Mouse (Mus musculus) midbrain, embryonic 11.5 days (tissue): ENCODE measurements around the gene Erich2. TPM values are rescaled to one million over a fixed set of nuclear protein-coding genes. Genes with fewer than 3 reads are reported as not detected.
"Not testable (repeated sequence)": the region's sequence is repeated elsewhere in the genome, so short reads cannot be mapped to it uniquely, and the experiment has no call there.

Experiments used
- ATAC-seq: fragments of 200-750 bp; cut with Nextera tagmentation; 2 replicates; pipeline ENCODE4 v1.8.0; 2017; ENCODE audit warnings: moderate TSS enrichment, moderate library complexity; ENCODE audit not compliant: low FRiP score
- DNase-seq: peaks from one replicate; pipeline ENCODE4 v3.0.0; 2015; ENCODE audit warnings: low spot score; ENCODE audit errors: missing footprints
- H3K27ac ChIP-seq: fragments of 300-500 bp; sonication (generic); 2 replicates; pipeline ENCODE4 v1.5.1; 2014; ENCODE audit warnings: low read depth, low read length
- H3K27me3 ChIP-seq: fragments of 300-500 bp; sonication (generic); 2 replicates; pipeline ENCODE4 v1.6.1; 2014; ENCODE audit warnings: mild to moderate bottlenecking, low read length, moderate library complexity, mixed read lengths; ENCODE audit not compliant: control insufficient read depth, insufficient read depth
- H3K36me3 ChIP-seq: fragments of 300-500 bp; sonication (generic); 2 replicates; pipeline ENCODE4 v1.6.1; 2014; ENCODE audit warnings: mild to moderate bottlenecking, low read length, moderate library complexity, mixed read lengths; ENCODE audit not compliant: control insufficient read depth, insufficient read depth
- H3K4me1 ChIP-seq: fragments of 300-500 bp; sonication (generic); 2 replicates; pipeline ENCODE4 v1.6.1; 2014; ENCODE audit warnings: low read length; ENCODE audit not compliant: control insufficient read depth, insufficient read depth
- H3K4me2 ChIP-seq: fragments of 300-500 bp; sonication (generic); 2 replicates; pipeline ENCODE4 v1.6.1; 2014; ENCODE audit warnings: mild to moderate bottlenecking, moderate library complexity
- H3K4me3 ChIP-seq: fragments of 300-500 bp; sonication (generic); 2 replicates; pipeline ENCODE4 v1.5.1; 2014; ENCODE audit warnings: low read depth, low read length
- H3K9ac ChIP-seq: fragments of 300-500 bp; sonication (generic); 2 replicates; pipeline ENCODE4 v1.6.1; 2014; ENCODE audit warnings: low read length
- H3K9me3 ChIP-seq: fragments of 300-500 bp; sonication (generic); 2 replicates; pipeline ENCODE4 v1.6.1; 2016; ENCODE audit warnings: low read length; ENCODE audit not compliant: control insufficient read depth
- WGBS: fragments of 180-500 bp; shearing (Covaris S2); extraction: QIAGEN DNeasy Blood & Tissue Kit; methylation state at CpG from one replicate; pipeline ENCODE4 v1.1.7; 2014; 5-methylcytosine and 5-hydroxymethylcytosine counted together
- polyA plus RNA-seq: library from polyadenylated mRNA; unstranded; fragments of >200 nt; fragmentation: Nextera tagmentation; extraction: Ambion mirVana; gene quantifications from 2 replicates; pipeline ENCODE4 v1.2.1, GENCODE M21; 2014

The Erich2 gene
- polyA plus RNA-seq, 1 experiment from 2014 or later: 3.0 TPM

DNA sequence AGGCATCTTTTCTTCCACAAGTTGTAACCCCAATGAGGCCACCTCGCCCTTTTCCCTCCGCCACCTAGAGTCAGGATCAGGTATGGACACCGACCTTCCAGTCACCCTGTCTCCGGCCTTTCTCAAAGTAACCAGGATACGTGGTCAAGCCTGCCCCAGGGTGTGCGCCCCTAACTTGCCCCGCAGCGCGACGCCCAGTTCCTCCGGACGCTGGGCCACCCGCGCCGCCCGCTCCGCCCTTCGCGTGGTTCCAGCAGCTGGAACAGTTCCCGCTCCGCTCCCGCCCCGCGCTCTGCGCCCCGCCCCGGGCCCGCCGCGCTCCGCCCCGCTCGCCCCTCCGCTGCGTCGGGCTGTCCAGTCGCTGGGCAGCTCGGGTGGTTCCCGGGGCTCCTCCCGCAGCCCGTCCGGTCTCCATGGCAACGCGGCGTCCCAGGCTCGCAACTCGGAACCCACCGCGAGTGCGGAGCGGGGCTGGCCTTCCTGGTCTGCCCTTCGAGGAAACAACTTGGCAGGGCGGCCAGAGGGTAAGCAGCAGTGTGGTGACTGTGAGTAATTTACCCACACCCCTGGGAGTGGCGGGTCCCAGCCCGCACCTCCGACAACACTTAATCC lies 508 bp downstream of the Erich2 start:
- Histone ChIP-seq H3K27ac (peak overlapping the region; percentile 26; the same call in 1 of the 2 replicates), H3K27me3 (no peaks in the 10 kb centered on the region), H3K4me2 (peak overlapping the region; percentile 71), H3K4me1 (peaks cover 18% of the 10 kb centered on the region), H3K36me3 (no peaks in the 10 kb centered on the region), H3K4me3 (peak overlapping the region; percentile 43), H3K9me3 (no peaks in the 10 kb centered on the region), H3K9ac (peak overlapping the region; percentile 57)
- peak; percentile 96 for ATAC-seq
- peak; percentile 98 for DNase-seq
- under 1% methylated on average over 54 of the region's 56 CpGs for WGBS

DNA sequence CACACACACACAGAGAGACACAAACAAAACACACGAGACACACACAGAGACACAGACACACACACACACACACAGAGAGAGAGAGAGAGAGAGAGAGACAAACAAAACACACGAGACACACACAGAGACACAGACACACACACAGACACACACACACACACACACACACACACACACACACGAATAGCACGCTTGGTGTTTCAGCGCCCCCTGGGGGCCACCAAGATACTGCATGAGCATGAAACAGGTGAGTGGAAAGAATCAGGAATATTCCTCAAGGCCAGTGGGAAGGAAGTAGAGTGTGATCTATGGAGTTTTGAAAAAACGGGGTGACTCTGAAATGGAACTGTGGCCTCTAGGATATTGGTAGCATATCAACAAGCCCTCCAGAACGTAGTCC lies 29.7 kb downstream of the Erich2 start:
- not testable (repeated sequence) for H3K36me3 ChIP-seq, H3K4me2 ChIP-seq, H3K9ac ChIP-seq, H3K4me1 ChIP-seq, H3K27me3 ChIP-seq, H3K9me3 ChIP-seq, H3K4me3 ChIP-seq, ATAC-seq, H3K27ac ChIP-seq
- peak; percentile 89 for DNase-seq
- WGBS: 51% methylated on average over 7 of the region's 7 CpGs

DNA sequence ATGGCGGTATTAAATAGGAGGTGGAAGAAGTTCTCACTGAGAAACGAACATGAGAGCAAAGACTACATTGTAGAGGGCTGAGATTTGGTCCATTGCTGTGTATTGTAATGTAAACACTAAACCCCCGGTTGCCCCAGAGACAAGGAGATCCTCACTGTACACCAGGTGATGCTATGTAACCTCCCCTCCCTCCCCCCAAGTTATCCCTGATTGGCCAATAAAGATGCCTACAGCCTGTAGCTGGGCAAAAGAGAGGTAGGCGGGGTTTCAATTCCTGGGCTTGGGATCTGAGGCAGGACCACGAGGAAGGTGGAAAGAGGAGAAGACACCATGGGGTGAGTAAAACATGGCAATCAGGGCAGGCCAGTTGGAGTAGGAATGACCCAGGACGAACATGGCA lies 42.1 kb downstream of the Erich2 start:
- H3K9me3 ChIP-seq: no peaks in the 10 kb centered on the region
- H3K9ac ChIP-seq: no peak overlapping the region
- H3K4me2 ChIP-seq: no peak overlapping the region
- DNase-seq: no peak
- H3K27me3 ChIP-seq: no peaks in the 10 kb centered on the region
- no peak overlapping the region for H3K4me3 ChIP-seq
- no peaks in the 10 kb centered on the region for H3K4me1 ChIP-seq
- no peak overlapping the region for H3K27ac ChIP-seq
- H3K36me3 ChIP-seq: no peaks in the 10 kb centered on the region
- WGBS: 70% methylated on average over 6 of the region's 6 CpGs
- ATAC-seq: no peak

DNA sequence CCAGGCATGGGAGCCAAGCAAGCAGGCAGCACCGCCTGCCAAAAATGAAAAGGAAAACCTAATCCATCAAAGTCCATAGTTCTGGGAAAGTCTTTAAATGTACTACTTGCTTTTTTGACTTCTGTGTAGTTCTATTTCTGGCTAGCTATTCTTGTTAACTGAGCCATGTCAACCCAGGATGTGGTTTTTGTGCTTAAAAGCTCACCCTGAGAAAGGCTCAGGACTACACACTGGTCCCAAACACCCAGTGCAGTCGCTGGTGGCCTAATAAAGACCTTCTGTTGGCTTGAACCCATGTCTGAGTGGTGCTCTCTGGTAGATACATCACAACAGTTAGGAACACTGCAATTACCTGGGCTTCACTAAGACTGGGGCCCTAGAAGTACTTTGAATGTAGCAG lies 42.8 kb downstream of the Erich2 start:
- H3K4me3 ChIP-seq: no peak overlapping the region

DNA sequence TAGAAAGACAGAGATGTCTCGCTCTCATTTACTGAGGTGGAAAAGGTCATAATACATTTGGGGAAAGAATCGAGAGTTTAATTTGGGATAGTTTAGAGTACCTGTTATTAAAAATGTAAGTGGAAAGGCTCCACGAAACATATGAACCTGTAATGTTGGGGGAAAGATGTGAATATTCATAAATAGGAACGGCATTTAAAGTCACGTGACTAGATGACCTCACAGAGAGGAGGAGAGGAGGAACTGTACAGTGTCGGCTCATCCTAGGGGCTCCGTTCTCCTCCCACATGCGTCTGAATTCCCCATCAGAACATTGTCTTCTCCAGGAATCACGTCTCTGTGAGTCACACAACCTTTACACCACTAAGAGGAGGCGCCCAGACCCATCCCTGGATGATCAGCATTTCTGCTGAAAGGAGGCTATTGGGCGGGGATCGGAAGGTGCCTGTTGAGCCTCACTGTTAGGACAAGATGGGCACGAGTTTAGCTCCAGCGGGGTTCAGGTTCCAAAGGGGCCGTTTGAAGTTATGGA lies 43.5 kb downstream of the Erich2 start:
- Histone ChIP-seq H3K9ac (no peak overlapping the region), H3K9me3 (no peaks in the 10 kb centered on the region), H3K4me3 (no peak overlapping the region), H3K27me3 (no peaks in the 10 kb centered on the region), H3K27ac (no peak overlapping the region), H3K4me2 (no peak overlapping the region), H3K36me3 (no peaks in the 10 kb centered on the region), H3K4me1 (no peaks in the 10 kb centered on the region)
- 79% methylated on average over 15 of the region's 15 CpGs for WGBS
- DNase-seq (no peak), ATAC-seq (no peak)

More for the DNA sequence above, 42.8 kb downstream of the Erich2 start:
- no peaks in the 10 kb centered on the region for H3K27me3 ChIP-seq
- no peaks in the 10 kb centered on the region for H3K9me3 ChIP-seq
- no peak overlapping the region for H3K9ac ChIP-seq
- H3K4me1 ChIP-seq: no peaks in the 10 kb centered on the region
- H3K27ac ChIP-seq: no peak overlapping the region
- DNase-seq (no peak), ATAC-seq (no peak)
- WGBS: 83% methylated on average over 2 of the region's 2 CpGs
- H3K4me2 ChIP-seq: no peak overlapping the region
- H3K36me3 ChIP-seq: no peaks in the 10 kb centered on the region

DNA sequence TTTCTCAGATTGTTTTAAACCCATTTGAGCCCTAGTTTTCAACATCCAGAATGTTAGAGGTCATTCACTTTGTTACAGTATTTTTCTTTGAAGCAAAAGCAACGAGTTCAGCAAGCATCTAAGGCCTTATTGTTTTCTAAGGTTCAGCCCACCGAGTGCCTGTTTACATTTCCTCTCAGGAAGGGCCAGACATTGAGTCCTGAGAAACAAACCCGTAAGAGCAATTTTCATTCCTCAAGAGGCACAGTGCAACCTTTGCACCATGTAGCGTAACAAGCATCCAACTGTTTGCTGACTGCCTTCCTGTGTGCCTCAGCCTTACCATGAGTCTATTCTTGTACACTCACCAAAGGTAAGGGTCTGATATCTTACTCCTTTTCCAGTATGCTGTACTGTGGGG lies 44.2 kb downstream of the Erich2 start, which contains the start of gene Gad1:
Gad1 (plus strand) TSS at position 301 of the 400 bp plus-strand sequence.
- 59% methylated on average over 4 of the region's 4 CpGs for WGBS
- no peak within 1 kb of the TSS for H3K9ac ChIP-seq
- no peak for ATAC-seq

DNA sequence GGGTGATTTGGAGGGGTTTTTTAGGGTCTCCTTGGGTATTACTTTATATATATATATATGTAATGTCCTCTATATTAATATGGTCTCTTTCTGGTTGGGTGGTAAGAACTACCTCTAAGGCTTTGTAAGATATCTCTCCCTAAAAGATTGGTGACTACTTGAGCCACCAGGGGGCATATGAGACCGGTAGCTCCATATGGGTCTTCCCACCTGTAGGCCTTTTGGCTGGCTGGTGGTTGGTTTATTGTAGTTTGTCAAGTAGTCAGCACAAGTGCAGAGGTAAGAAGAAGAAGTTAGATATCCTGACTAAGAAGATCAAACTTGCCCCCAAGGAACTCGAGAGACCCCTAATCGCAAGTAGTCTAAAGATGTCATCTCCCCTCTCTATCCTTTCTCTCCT lies 45.2 kb downstream of the Erich2 start:
- WGBS: 85% methylated on average over 3 of the region's 3 CpGs
- no peak for ATAC-seq

More for the DNA sequence above, 44.2 kb downstream of the Erich2 start, which contains the start of gene Gad1:
- no peak within 1 kb of the TSS for H3K4me3 ChIP-seq
- H3K4me2 ChIP-seq: no peak within 1 kb of the TSS
- H3K4me1 ChIP-seq: no peaks in the 10 kb centered on the region
- H3K27me3 ChIP-seq: no peaks in the 10 kb centered on the region
- no peak for DNase-seq
- no peaks in the 10 kb centered on the region for H3K9me3 ChIP-seq
- H3K27ac ChIP-seq: no peak within 1 kb of the TSS
- no peaks in the 10 kb centered on the region for H3K36me3 ChIP-seq

DNA sequence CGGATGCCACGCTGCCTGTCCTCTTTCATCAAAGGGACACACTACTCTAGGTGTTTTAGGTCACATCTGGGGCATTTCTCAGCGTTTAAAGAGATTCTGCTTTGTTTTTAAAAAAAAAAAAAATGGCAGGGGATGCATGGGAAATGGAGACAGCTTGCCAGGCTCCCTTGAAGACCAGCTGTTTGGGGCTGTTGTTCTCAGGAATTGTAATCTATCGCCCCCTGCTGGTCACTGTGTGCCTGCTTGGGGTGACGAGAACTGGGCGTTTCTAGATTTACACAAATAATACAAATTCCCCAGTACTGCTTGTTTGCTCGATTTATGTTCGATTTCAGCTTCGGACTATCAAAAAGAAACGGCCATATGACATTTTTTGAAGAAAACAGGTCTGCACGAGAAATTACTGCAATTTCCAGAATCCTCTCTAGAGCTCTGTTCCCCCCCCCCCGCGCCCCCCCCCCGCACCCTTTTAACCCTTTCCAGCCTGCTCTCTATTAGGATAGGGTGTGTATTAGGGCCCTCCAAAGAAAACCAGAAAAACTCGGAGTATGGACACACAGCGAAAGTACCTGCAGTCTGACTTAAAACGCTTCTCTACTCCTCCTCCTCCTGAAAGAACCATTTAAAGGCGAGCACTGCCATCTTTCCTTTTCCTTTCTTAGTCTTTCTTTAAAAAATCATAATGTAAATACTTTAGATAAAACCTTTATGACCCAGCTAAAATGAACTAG lies 49.7 kb downstream of the Erich2 start:
- H3K4me1 ChIP-seq: peaks cover 18% of the 10 kb centered on the region
- H3K9ac ChIP-seq: no peak overlapping the region
- peak; percentile 66; the same call in 1 of the 2 replicates for ATAC-seq
- no peaks in the 10 kb centered on the region for H3K9me3 ChIP-seq
- H3K4me2 ChIP-seq: no peak overlapping the region
- 7% methylated on average over 17 of the region's 18 CpGs for WGBS
- no peak overlapping the region for H3K27ac ChIP-seq
- DNase-seq: peak; percentile 96
- H3K4me3 ChIP-seq: no peak overlapping the region
- H3K27me3 ChIP-seq: peaks cover 47% of the 10 kb centered on the region
- no peaks in the 10 kb centered on the region for H3K36me3 ChIP-seq

More for the DNA sequence above, 45.2 kb downstream of the Erich2 start:
- no peaks in the 10 kb centered on the region for H3K4me1 ChIP-seq
- H3K9me3 ChIP-seq: no peaks in the 10 kb centered on the region
- DNase-seq: no peak
- H3K4me3 ChIP-seq: no peak overlapping the region
- H3K36me3 ChIP-seq: no peaks in the 10 kb centered on the region
- H3K9ac ChIP-seq: no peak overlapping the region
- no peak overlapping the region for H3K4me2 ChIP-seq
- no peak overlapping the region for H3K27ac ChIP-seq
- H3K27me3 ChIP-seq: peaks cover 4% of the 10 kb centered on the region

DNA sequence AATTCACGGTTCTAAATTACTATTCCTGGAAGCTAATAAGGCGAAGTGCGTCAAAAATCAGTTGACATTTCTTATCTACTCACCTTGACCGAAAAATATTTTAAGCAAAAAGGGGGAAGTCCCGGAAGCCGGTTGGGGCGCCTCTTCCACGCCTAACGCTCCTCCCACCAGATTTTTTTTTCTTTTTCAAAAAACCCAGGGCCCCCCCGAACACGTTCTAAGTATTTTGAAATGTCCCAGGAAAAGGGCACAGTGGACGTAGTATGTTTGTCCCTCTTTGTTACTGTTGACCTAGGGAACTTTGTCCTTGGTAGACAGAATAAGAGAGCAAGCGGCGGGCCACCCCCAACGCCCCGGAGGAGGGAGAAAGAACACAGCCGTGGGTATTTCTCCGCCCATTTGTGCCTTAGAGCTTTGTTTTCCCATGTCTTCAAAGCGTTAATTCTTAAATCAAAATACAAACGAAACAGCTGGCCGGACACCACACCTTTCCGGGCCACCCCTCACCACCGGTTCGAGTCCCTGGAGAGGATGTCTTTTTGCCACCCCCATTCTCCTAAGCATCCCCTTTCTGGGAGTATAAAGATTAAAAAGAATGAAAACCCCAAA lies 50.3 kb downstream of the Erich2 start:
- ATAC-seq (no peak), DNase-seq (peak; percentile 89)
- no peak overlapping the region for H3K27ac ChIP-seq
- no peak overlapping the region for H3K4me2 ChIP-seq
- peaks cover 54% of the 10 kb centered on the region for H3K27me3 ChIP-seq
- no peaks in the 10 kb centered on the region for H3K36me3 ChIP-seq
- no peak overlapping the region for H3K4me3 ChIP-seq
- no peak overlapping the region for H3K9ac ChIP-seq
- no peaks in the 10 kb centered on the region for H3K9me3 ChIP-seq
- WGBS: 9% methylated on average over 24 of the region's 24 CpGs
- peaks cover 23% of the 10 kb centered on the region for H3K4me1 ChIP-seq
